Mouse (Mus musculus): ENCODE data around the gene 1700029H14Rik. TPM values are rescaled to one million over a fixed set of nuclear protein-coding genes. Genes with fewer than 3 reads are reported as not detected.

Gene 1700029H14Rik
- polyA plus RNA-seq, 1 experiment from 2014 or later: not detected

Other genes with a start within 250 kb of the 1700029H14Rik start
- gene Tfdp1, start 223.7 kb downstream of the 1700029H14Rik start, polyA plus RNA-seq (2016; fragmentation: Nextera tagmentation; extraction: Ambion mirVana): 173 and 178 TPM in 2 replicates
- not detected in 2 replicates for gene Atp4b, start 165.6 kb downstream of the 1700029H14Rik start, polyA plus RNA-seq (2016; fragmentation: Nextera tagmentation; extraction: Ambion mirVana)
- 0.03 TPM in 1 of 2 replicates, not detected in the other for gene Grk1, start 157.4 kb downstream of the 1700029H14Rik start, polyA plus RNA-seq (2016; fragmentation: Nextera tagmentation; extraction: Ambion mirVana)
- not detected in 2 replicates for gene Tmem255b, start 127.3 kb downstream of the 1700029H14Rik start, polyA plus RNA-seq (2016; fragmentation: Nextera tagmentation; extraction: Ambion mirVana)
- 17.0 and 18.0 TPM in 2 replicates for gene Gas6, start 68.0 kb downstream of the 1700029H14Rik start, polyA plus RNA-seq (2016; fragmentation: Nextera tagmentation; extraction: Ambion mirVana)
- gene Rasa3, start 115.1 kb upstream of the 1700029H14Rik start, polyA plus RNA-seq (2016; fragmentation: Nextera tagmentation; extraction: Ambion mirVana): 22.7 and 23.7 TPM in 2 replicates
- gene Cfap97d2, start 143.4 kb upstream of the 1700029H14Rik start, polyA plus RNA-seq (2016; fragmentation: Nextera tagmentation; extraction: Ambion mirVana): 0.84 and 1.0 TPM in 2 replicates
- gene Cdc16, start 195.2 kb upstream of the 1700029H14Rik start, polyA plus RNA-seq (2016; fragmentation: Nextera tagmentation; extraction: Ambion mirVana): 212 and 224 TPM in 2 replicates
- 43.1 and 45.7 TPM in 2 replicates for gene Upf3a, start 223.2 kb upstream of the 1700029H14Rik start, polyA plus RNA-seq (2016; fragmentation: Nextera tagmentation; extraction: Ambion mirVana)